Comparison of ENCODE assay signal across 18 mouse cellular contexts in the genomic region with DNA sequence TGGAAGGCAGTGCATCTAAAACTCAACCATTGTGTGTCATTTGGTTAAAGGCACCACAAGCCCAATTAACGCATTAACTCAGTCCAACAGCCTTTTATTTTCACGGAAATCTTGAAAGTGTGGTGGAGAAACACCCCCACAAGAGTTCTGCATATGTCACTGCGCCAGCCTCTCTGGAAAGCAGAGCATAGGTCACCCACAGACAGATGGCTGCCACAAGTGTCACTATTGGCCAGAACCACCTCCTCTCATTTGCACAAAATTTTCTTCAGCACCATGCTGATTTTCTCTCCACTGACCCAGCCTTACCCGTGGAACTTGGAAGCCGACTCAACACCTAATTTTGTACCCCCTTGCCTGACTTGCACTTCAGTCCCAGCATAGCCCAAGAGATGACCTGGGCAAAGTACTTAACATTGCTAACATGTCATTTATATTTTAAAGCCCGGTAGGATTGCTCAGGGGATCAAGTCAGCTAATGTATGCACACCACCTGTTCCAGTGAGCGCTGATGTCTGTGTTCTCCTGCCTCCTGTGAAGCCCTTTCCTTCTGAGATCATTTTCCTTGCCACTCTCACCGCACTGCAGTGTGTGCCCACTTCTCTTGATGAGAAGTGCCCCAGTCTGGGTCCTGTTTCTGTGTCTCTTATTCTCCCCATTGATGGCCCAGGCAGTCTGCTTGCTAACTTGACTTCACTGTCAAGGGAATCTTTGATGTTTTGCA.
DNase-seq lines count a peak whose midpoint lies in the region; ATAC-seq and TF ChIP-seq lines count a peak whose summit lies in the region.
"Had no signal": no experiment of that assay in that cellular context is flagged by ENCODE, and none has a peak within 500 bp of the region (broad histone marks: within the 10 kb centered on the region; RNA-seq: fewer than 3 reads in every experiment).

No protein-coding gene starts in this region.

- peak; percentile 55; the same call in 1 of the 2 replicates for ATAC-seq in forebrain, embryonic 12.5 days (ENCODE audit: low FRiP score)
- peak; percentile 37; the same call in 1 of the 2 replicates for ATAC-seq in limb, embryonic 14.5 days (ENCODE audit: low FRiP score, low read depth)
- ATAC-seq in forebrain, postnatal 0 days: peak; percentile 32; the same call in 1 of the 2 replicates
- no peak for ATAC-seq in kidney, embryonic 15.5 days (replicated peaks; ENCODE audit: low FRiP score)
- ATAC-seq: liver, postnatal 0 days had no signal

- no peak overlapping the region for H3K4me3 ChIP-seq in forebrain, embryonic 12.5 days (replicated peaks)
- no peak overlapping the region for H3K4me3 ChIP-seq in forebrain, embryonic 10.5 days
- no peak overlapping the region for H3K4me3 ChIP-seq in limb, embryonic 14.5 days (replicated peaks; ENCODE audit: low read length)
- no peak overlapping the region for H3K4me3 ChIP-seq in limb, embryonic 10.5 days
- no peak overlapping the region for H3K4me3 ChIP-seq in forebrain, postnatal 0 days (ENCODE audit: low read depth, low read length)
- no peak overlapping the region for H3K4me3 ChIP-seq in kidney, embryonic 15.5 days (replicated peaks)
- H3K4me3 ChIP-seq: limb, embryonic 15.5 days; neural tube, embryonic 13.5 days had no signal

- no peak for TF ChIP-seq CTCF in forebrain, postnatal 0 days (IDR thresholded peaks at IDR 0.05; ENCODE audit: low read depth)

- DNase-seq in forebrain, embryonic 10.5 days (ENCODE audit: extremely low spot score, low spot score): no peak
- no peak for DNase-seq in limb, embryonic 14.5 days (ENCODE audit: low spot score)
- no peak for DNase-seq in limb, embryonic 10.5 days (ENCODE audit: low spot score)
- peak; percentile 61 for DNase-seq in cerebellum, adult 9-11 months
- no peak for DNase-seq in forebrain, postnatal 0 days
- no peak for DNase-seq in heart, postnatal 4 days
- DNase-seq: adrenal gland, postnatal 14 days; heart, postnatal 36 days; kidney, adult 11 months; kidney, postnatal 10 days; liver, postnatal 0 days; thymus, postnatal 14 days had no signal

- H3K4me1 ChIP-seq in forebrain, embryonic 12.5 days: peaks cover 49% of the 10 kb centered on the region
- peaks cover 52% of the 10 kb centered on the region for H3K4me1 ChIP-seq in forebrain, embryonic 10.5 days
- H3K4me1 ChIP-seq in limb, embryonic 14.5 days (ENCODE audit: control insufficient read depth, insufficient read depth, low read length): no peaks in the 10 kb centered on the region
- peaks cover 8% of the 10 kb centered on the region for H3K4me1 ChIP-seq in limb, embryonic 10.5 days
- H3K4me1 ChIP-seq in forebrain, postnatal 0 days (ENCODE audit: insufficient read depth): no peaks in the 10 kb centered on the region; the same call in 1 of the 2 replicates
- peaks cover 6% of the 10 kb centered on the region; the same call in 1 of the 2 replicates for H3K4me1 ChIP-seq in kidney, embryonic 15.5 days

- peak overlapping the region; percentile 68; the same call in 1 of the 2 replicates for H3K27ac ChIP-seq in forebrain, embryonic 12.5 days
- no peak overlapping the region for H3K27ac ChIP-seq in forebrain, embryonic 10.5 days
- no peak overlapping the region for H3K27ac ChIP-seq in limb, embryonic 14.5 days (replicated peaks; ENCODE audit: low read depth, low read length)
- H3K27ac ChIP-seq in limb, embryonic 10.5 days: no peak overlapping the region
- H3K27ac ChIP-seq in forebrain, postnatal 0 days (ENCODE audit: low read depth, low read length): no peak overlapping the region
- no peak overlapping the region for H3K27ac ChIP-seq in kidney, embryonic 15.5 days
- H3K27ac ChIP-seq: limb, embryonic 15.5 days; neural tube, embryonic 13.5 days; stomach, postnatal 0 days had no signal

- 59% methylated on average over 8 of the region's 8 CpGs for WGBS in forebrain, embryonic 12.5 days
- 81% methylated on average over 8 of the region's 8 CpGs for WGBS in forebrain, embryonic 10.5 days
- 71% methylated on average over 8 of the region's 8 CpGs for WGBS in limb, embryonic 14.5 days
- 82% methylated on average over 8 of the region's 8 CpGs for WGBS in limb, embryonic 10.5 days
- 38% methylated on average over 8 of the region's 8 CpGs for WGBS in forebrain, postnatal 0 days
- WGBS in kidney, embryonic 15.5 days: 77% methylated on average over 8 of the region's 8 CpGs

- no peak overlapping the region for H3K4me2 ChIP-seq in forebrain, embryonic 12.5 days
- no peak overlapping the region for H3K4me2 ChIP-seq in limb, embryonic 14.5 days (replicated peaks; ENCODE audit: low read depth, low read length, severe bottlenecking)
- no peak overlapping the region for H3K4me2 ChIP-seq in forebrain, postnatal 0 days (ENCODE audit: low read depth)
- no peak overlapping the region for H3K4me2 ChIP-seq in kidney, embryonic 15.5 days
- H3K4me2 ChIP-seq: heart, embryonic 11.5 days; limb, embryonic 15.5 days; neural tube, embryonic 13.5 days had no signal

- no peak overlapping the region for H3K9ac ChIP-seq in forebrain, embryonic 12.5 days
- H3K9ac ChIP-seq in limb, embryonic 14.5 days (ENCODE audit: low read depth, low read length, severe bottlenecking): no peak overlapping the region
- H3K9ac ChIP-seq in forebrain, postnatal 0 days: no peak overlapping the region
- H3K9ac ChIP-seq in kidney, embryonic 15.5 days: no peak overlapping the region
- H3K9ac ChIP-seq: limb, embryonic 15.5 days; liver, postnatal 0 days; neural tube, embryonic 13.5 days had no signal

- H3K27me3 ChIP-seq in forebrain, embryonic 12.5 days: no peaks in the 10 kb centered on the region
- no peaks in the 10 kb centered on the region for H3K27me3 ChIP-seq in forebrain, embryonic 10.5 days (ENCODE audit: poor library complexity, severe bottlenecking)
- no peaks in the 10 kb centered on the region for H3K27me3 ChIP-seq in limb, embryonic 14.5 days (ENCODE audit: control insufficient read depth, insufficient read depth, low read length)
- no peaks in the 10 kb centered on the region for H3K27me3 ChIP-seq in limb, embryonic 10.5 days (ENCODE audit: low read depth, poor library complexity, severe bottlenecking)
- no peaks in the 10 kb centered on the region for H3K27me3 ChIP-seq in forebrain, postnatal 0 days (ENCODE audit: insufficient read depth, low read length)
- no peaks in the 10 kb centered on the region for H3K27me3 ChIP-seq in kidney, embryonic 15.5 days
- H3K27me3 ChIP-seq: limb, embryonic 15.5 days; neural tube, embryonic 13.5 days had no signal

- no peaks in the 10 kb centered on the region for H3K9me3 ChIP-seq in forebrain, embryonic 12.5 days
- no peaks in the 10 kb centered on the region for H3K9me3 ChIP-seq in forebrain, embryonic 10.5 days
- no peaks in the 10 kb centered on the region for H3K9me3 ChIP-seq in limb, embryonic 14.5 days (ENCODE audit: control insufficient read depth, low read length)
- H3K9me3 ChIP-seq in limb, embryonic 10.5 days (replicated peaks): no peaks in the 10 kb centered on the region
- H3K9me3 ChIP-seq in forebrain, postnatal 0 days (ENCODE audit: low read length): no peaks in the 10 kb centered on the region
- H3K9me3 ChIP-seq in kidney, embryonic 15.5 days (replicated peaks): no peaks in the 10 kb centered on the region
- H3K9me3 ChIP-seq: limb, embryonic 15.5 days; neural tube, embryonic 13.5 days had no signal

- TF ChIP-seq POLR2A in limb, embryonic 14.5 days (IDR thresholded peaks at IDR 0.05; ENCODE audit: borderline replicate concordance, extremely low read depth, insufficient read depth, insufficient read length): no peak

- H3K36me3 ChIP-seq in forebrain, embryonic 12.5 days (replicated peaks): no peaks in the 10 kb centered on the region
- H3K36me3 ChIP-seq in forebrain, embryonic 10.5 days (replicated peaks): no peaks in the 10 kb centered on the region
- no peaks in the 10 kb centered on the region for H3K36me3 ChIP-seq in limb, embryonic 14.5 days (ENCODE audit: control insufficient read depth, insufficient read depth, low read length)
- no peaks in the 10 kb centered on the region for H3K36me3 ChIP-seq in limb, embryonic 10.5 days
- H3K36me3 ChIP-seq in forebrain, postnatal 0 days (ENCODE audit: insufficient read depth): no peaks in the 10 kb centered on the region
- no peaks in the 10 kb centered on the region for H3K36me3 ChIP-seq in kidney, embryonic 15.5 days
- H3K36me3 ChIP-seq: limb, embryonic 15.5 days; neural tube, embryonic 13.5 days had no signal
